Comparison of ENCODE assay signal across 25 mouse cellular contexts in genomic region chr5:140248101-140248500, GRCm38 (mm10).
A peak's percentile ranks its signal among the peaks of the same experiment; 100 is the strongest.
DNase-seq lines count a peak whose midpoint lies in the region; ATAC-seq lines count a peak whose summit lies in the region.
"Had no signal": no experiment of that assay in that cellular context is flagged by ENCODE, and none has a peak within 500 bp of the region (broad histone marks: within the 10 kb centered on the region; RNA-seq: fewer than 3 reads in every experiment).

No protein-coding gene starts in this region.

- no peak for DNase-seq in midbrain, embryonic 10.5 days (ENCODE audit: low spot score)
- no peak for DNase-seq in midbrain, embryonic 14.5 days
- DNase-seq in thymus, postnatal 0 days (ENCODE audit: low spot score): peak; percentile 53
- DNase-seq in thymus, postnatal 25 days: peak; percentile 45
- no peak for DNase-seq in retina, embryonic 14.5 days (ENCODE audit: low spot score)
- DNase-seq in kidney, postnatal 4 days: no peak
- DNase-seq: adrenal gland, adult 2 months; adrenal gland, postnatal 14 days; cerebellum, adult 11 months; cerebellum, adult 2 months; cerebellum, adult 9-11 months; cerebellum, postnatal 25 days; gastrocnemius, postnatal 25 days; heart, adult 18-20 months; heart, postnatal 10 days; heart, postnatal 36 days had no signal

- peaks cover 9% of the 10 kb centered on the region for H3K4me1 ChIP-seq in midbrain, embryonic 10.5 days
- peaks cover 15% of the 10 kb centered on the region; the same call in 1 of the 2 replicates for H3K4me1 ChIP-seq in midbrain, embryonic 14.5 days (ENCODE audit: control insufficient read depth, insufficient read depth, low read length)
- H3K4me1 ChIP-seq: embryonic facial prominence, embryonic 12.5 days; embryonic facial prominence, embryonic 15.5 days; heart, embryonic 12.5 days; heart, embryonic 15.5 days had no signal

- no peaks in the 10 kb centered on the region for H3K9me3 ChIP-seq in midbrain, embryonic 10.5 days (replicated peaks)
- H3K9me3 ChIP-seq in midbrain, embryonic 14.5 days (ENCODE audit: control insufficient read depth, low read length): no peaks in the 10 kb centered on the region
- H3K9me3 ChIP-seq: embryonic facial prominence, embryonic 12.5 days; embryonic facial prominence, embryonic 15.5 days; forebrain, embryonic 12.5 days; forebrain, embryonic 15.5 days; heart, embryonic 12.5 days; heart, embryonic 15.5 days; hindbrain, embryonic 10.5 days; hindbrain, embryonic 13.5 days had no signal

- H3K9ac ChIP-seq in midbrain, embryonic 14.5 days (replicated peaks; ENCODE audit: low read length): no peak overlapping the region
- H3K9ac ChIP-seq: embryonic facial prominence, embryonic 12.5 days; embryonic facial prominence, embryonic 15.5 days; forebrain, embryonic 12.5 days; forebrain, embryonic 15.5 days; heart, embryonic 12.5 days; heart, embryonic 15.5 days; hindbrain, embryonic 13.5 days had no signal

- H3K36me3 ChIP-seq in midbrain, embryonic 10.5 days: peaks cover 6% of the 10 kb centered on the region
- H3K36me3 ChIP-seq in midbrain, embryonic 14.5 days (ENCODE audit: control insufficient read depth, insufficient read depth, low read length): no peaks in the 10 kb centered on the region
- H3K36me3 ChIP-seq: embryonic facial prominence, embryonic 15.5 days; forebrain, embryonic 15.5 days; heart, embryonic 12.5 days; heart, embryonic 15.5 days; hindbrain, embryonic 13.5 days had no signal

- 0 out of 2 replicates have a peak overlapping the region, but pooled peaks have one; percentile 13 for H3K27ac ChIP-seq in midbrain, embryonic 10.5 days (replicated peaks)
- H3K27ac ChIP-seq in midbrain, embryonic 14.5 days (replicated peaks; ENCODE audit: low read depth, low read length): no peak overlapping the region
- H3K27ac ChIP-seq: embryonic facial prominence, embryonic 12.5 days; embryonic facial prominence, embryonic 15.5 days; forebrain, embryonic 12.5 days; forebrain, embryonic 15.5 days; heart, embryonic 15.5 days; hindbrain, embryonic 10.5 days; hindbrain, embryonic 13.5 days had no signal

- WGBS in midbrain, embryonic 10.5 days: 88% methylated on average over 2 of the region's 2 CpGs
- WGBS in midbrain, embryonic 14.5 days: 98% methylated on average over 2 of the region's 2 CpGs

- H3K4me2 ChIP-seq in midbrain, embryonic 14.5 days (ENCODE audit: low read length): no peak overlapping the region
- H3K4me2 ChIP-seq: embryonic facial prominence, embryonic 12.5 days; embryonic facial prominence, embryonic 15.5 days; forebrain, embryonic 12.5 days; forebrain, embryonic 15.5 days; heart, embryonic 12.5 days; heart, embryonic 15.5 days; hindbrain, embryonic 13.5 days had no signal

- no peaks in the 10 kb centered on the region for H3K27me3 ChIP-seq in midbrain, embryonic 10.5 days (ENCODE audit: low read depth, poor library complexity, severe bottlenecking)
- no peaks in the 10 kb centered on the region for H3K27me3 ChIP-seq in midbrain, embryonic 14.5 days (ENCODE audit: control insufficient read depth, insufficient read depth, low read length)
- H3K27me3 ChIP-seq: embryonic facial prominence, embryonic 12.5 days; embryonic facial prominence, embryonic 15.5 days; forebrain, embryonic 12.5 days; forebrain, embryonic 15.5 days; heart, embryonic 12.5 days; heart, embryonic 15.5 days; hindbrain, embryonic 13.5 days had no signal

- ATAC-seq in midbrain, embryonic 14.5 days (ENCODE audit: low FRiP score, low TSS enrichment): no peak
- ATAC-seq: CD4-positive, CD25-positive, alpha-beta regulatory T cell, adult 4 months; forebrain, embryonic 15.5 days had no signal

- no peak overlapping the region for H3K4me3 ChIP-seq in midbrain, embryonic 10.5 days
- H3K4me3 ChIP-seq in midbrain, embryonic 14.5 days (replicated peaks; ENCODE audit: low read depth, low read length): no peak overlapping the region
- H3K4me3 ChIP-seq: embryonic facial prominence, embryonic 12.5 days; embryonic facial prominence, embryonic 15.5 days; forebrain, embryonic 12.5 days; forebrain, embryonic 15.5 days; heart, embryonic 12.5 days; heart, embryonic 15.5 days; hindbrain, embryonic 10.5 days; hindbrain, embryonic 13.5 days had no signal

Comparison
In these comparisons a context has a peak if more than half of its experiments do, and no peak if none do; other contexts are left out.
1. DNase-seq: peak in thymus, postnatal 0 days (single experiment) and thymus, postnatal 25 days (single experiment); none in midbrain, embryonic 10.5 days (single experiment), midbrain, embryonic 14.5 days (single experiment), retina, embryonic 14.5 days (single experiment) and kidney, postnatal 4 days (0 of 2).